Comparison of ENCODE assay signal across 23 mouse cellular contexts in genomic region chr7:25049295-25049930, GRCm38 (mm10). TPM values are rescaled to one million over a fixed set of nuclear protein-coding genes. Genes with fewer than 3 reads are reported as not detected.
A peak's percentile ranks its signal among the peaks of the same experiment; 100 is the strongest.
DNase-seq lines count a peak whose midpoint lies in the region; ATAC-seq and TF ChIP-seq lines count a peak whose summit lies in the region.
"Had no signal": no experiment of that assay in that cellular context is flagged by ENCODE, and none has a peak within 500 bp of the region (broad histone marks: within the 10 kb centered on the region; RNA-seq: fewer than 3 reads in every experiment).

No protein-coding gene starts in this region.

- ATAC-seq in forebrain, embryonic 16.5 days: peak; percentile 19; the same call in 1 of the 2 replicates
- ATAC-seq in forebrain, embryonic 11.5 days (replicated peaks; ENCODE audit: low FRiP score): no peak
- ATAC-seq in kidney, embryonic 16.5 days (ENCODE audit: low FRiP score, low TSS enrichment): 0 out of 2 replicates have a peak, but pooled peaks have one; percentile 49
- ATAC-seq: hindbrain, embryonic 16.5 days; intestine, embryonic 16.5 days; liver, postnatal 0 days; midbrain, embryonic 13.5 days had no signal

- DNase-seq in forebrain, embryonic 11.5 days (ENCODE audit: low spot score): no peak
- DNase-seq in kidney, adult 8-10 months: no peak
- peak; percentile 64 to 72 for DNase-seq in left cerebral cortex, postnatal 25 days (ENCODE audit: low spot score in 2 of 2)
- DNase-seq in left cerebral cortex, postnatal 10 days (ENCODE audit: extremely low spot score in 1 of 2, low spot score in 2 of 2): no peak
- DNase-seq: adrenal gland, postnatal 25 days; cerebellum, adult 18-20 months; cerebellum, postnatal 25 days; gastrocnemius, adult 2 months; kidney, postnatal 10 days; liver, postnatal 0 days; lung, postnatal 14 days; spleen, adult 18-20 months; thymus, postnatal 25 days had no signal

- intact Hi-C loops in left cerebral cortex, postnatal 25 days (cut with DNase I): loop anchor here (2.0 kb wide), 1 partner anchor 23 kb away; the partner anchor contains the start of genes Grik5 and Zfp574
- intact Hi-C loops in left cerebral cortex, postnatal 10 days (cut with DNase I): no loop called here

- TF ChIP-seq POLR2A in olfactory bulb, adult 2 months (IDR thresholded peaks at IDR 0.05; ENCODE audit: insufficient read depth, low read depth, low read length): no peak

- TF ChIP-seq CTCF in olfactory bulb, adult 2 months (IDR thresholded peaks at IDR 0.05; ENCODE audit: insufficient read depth, low read depth, low read length): no peak

- H3K36me3 ChIP-seq in forebrain, embryonic 16.5 days (ENCODE audit: control insufficient read depth, insufficient read depth): peaks cover 21% of the 10 kb centered on the region; the same call in 1 of the 2 replicates
- peaks cover 4% of the 10 kb centered on the region for H3K36me3 ChIP-seq in forebrain, embryonic 11.5 days (ENCODE audit: control insufficient read depth, insufficient read depth, low read length)
- peaks cover 25% of the 10 kb centered on the region for H3K36me3 ChIP-seq in kidney, embryonic 16.5 days (ENCODE audit: insufficient read depth, low read length)

- H3K9me3 ChIP-seq in forebrain, embryonic 16.5 days (ENCODE audit: control insufficient read depth, low read length): no peaks in the 10 kb centered on the region
- H3K9me3 ChIP-seq in forebrain, embryonic 11.5 days (ENCODE audit: control insufficient read depth, low read length): no peaks in the 10 kb centered on the region
- no peaks in the 10 kb centered on the region for H3K9me3 ChIP-seq in kidney, embryonic 16.5 days (ENCODE audit: low read length)
- H3K9me3 ChIP-seq: embryonic facial prominence, embryonic 15.5 days; heart, embryonic 15.5 days; limb, embryonic 10.5 days; midbrain, embryonic 13.5 days had no signal

- H3K27ac ChIP-seq in forebrain, embryonic 16.5 days (ENCODE audit: low read length): 0 out of 2 replicates have a peak overlapping the region, but pooled peaks have one; percentile 16
- H3K27ac ChIP-seq in forebrain, embryonic 11.5 days (ENCODE audit: low read depth, low read length): no peak overlapping the region
- no peak overlapping the region for H3K27ac ChIP-seq in kidney, embryonic 16.5 days (ENCODE audit: low read length)
- peak overlapping the region; percentile 82 for H3K27ac ChIP-seq in olfactory bulb, adult 2 months (ENCODE audit: insufficient read depth, low read depth, low read length)
- H3K27ac ChIP-seq: embryonic facial prominence, embryonic 15.5 days; gastrocnemius, adult 2 months; heart, embryonic 15.5 days; limb, embryonic 10.5 days; midbrain, embryonic 13.5 days had no signal

- peaks cover 7% of the 10 kb centered on the region; the same call in 1 of the 2 replicates for H3K4me1 ChIP-seq in forebrain, embryonic 16.5 days (replicated peaks; ENCODE audit: control insufficient read depth, insufficient read depth, low read length)
- H3K4me1 ChIP-seq in forebrain, embryonic 11.5 days (replicated peaks; ENCODE audit: control insufficient read depth, insufficient read depth, low read length): no peaks in the 10 kb centered on the region
- no peaks in the 10 kb centered on the region for H3K4me1 ChIP-seq in kidney, embryonic 16.5 days (ENCODE audit: insufficient read depth, low read length)
- peaks cover 39% of the 10 kb centered on the region for H3K4me1 ChIP-seq in olfactory bulb, adult 2 months (ENCODE audit: control insufficient read depth, insufficient read depth, low read length)
- H3K4me1 ChIP-seq: embryonic facial prominence, embryonic 15.5 days; limb, embryonic 10.5 days; midbrain, embryonic 13.5 days had no signal

- no peak overlapping the region for H3K4me2 ChIP-seq in forebrain, embryonic 16.5 days (ENCODE audit: low read length)
- H3K4me2 ChIP-seq in forebrain, embryonic 11.5 days (ENCODE audit: low read depth, low read length, severe bottlenecking): no peak overlapping the region
- no peak overlapping the region for H3K4me2 ChIP-seq in kidney, embryonic 16.5 days (replicated peaks; ENCODE audit: low read depth, low read length)
- H3K4me2 ChIP-seq: embryonic facial prominence, embryonic 15.5 days; heart, embryonic 15.5 days; midbrain, embryonic 13.5 days had no signal

- WGBS in forebrain, embryonic 16.5 days: 79% methylated on average over 16 of the region's 16 CpGs
- 90% methylated on average over 16 of the region's 16 CpGs for WGBS in forebrain, embryonic 11.5 days
- 59% methylated on average over 16 of the region's 16 CpGs for WGBS in kidney, embryonic 16.5 days
- WGBS in olfactory bulb, adult 2 months: 39% methylated on average over 16 of the region's 16 CpGs

- H3K4me3 ChIP-seq in forebrain, embryonic 16.5 days (replicated peaks; ENCODE audit: low read length): no peak overlapping the region
- H3K4me3 ChIP-seq in forebrain, embryonic 11.5 days (ENCODE audit: low read depth, low read length): no peak overlapping the region
- no peak overlapping the region for H3K4me3 ChIP-seq in kidney, embryonic 16.5 days (ENCODE audit: low read length)
- no peak overlapping the region for H3K4me3 ChIP-seq in olfactory bulb, adult 2 months (ENCODE audit: insufficient read depth, low read depth, low read length)
- H3K4me3 ChIP-seq: embryonic facial prominence, embryonic 15.5 days; gastrocnemius, adult 2 months; heart, embryonic 15.5 days; limb, embryonic 10.5 days; midbrain, embryonic 13.5 days; myocyte had no signal

- no peaks in the 10 kb centered on the region for H3K27me3 ChIP-seq in forebrain, embryonic 16.5 days (replicated peaks; ENCODE audit: control insufficient read depth, insufficient read depth, low read length)
- no peaks in the 10 kb centered on the region for H3K27me3 ChIP-seq in forebrain, embryonic 11.5 days (ENCODE audit: control insufficient read depth, insufficient read depth, low read length)
- no peaks in the 10 kb centered on the region for H3K27me3 ChIP-seq in kidney, embryonic 16.5 days (ENCODE audit: insufficient read depth, low read length)
- H3K27me3 ChIP-seq: embryonic facial prominence, embryonic 15.5 days; heart, embryonic 15.5 days; midbrain, embryonic 13.5 days had no signal

- H3K9ac ChIP-seq in forebrain, embryonic 16.5 days (replicated peaks; ENCODE audit: low read depth, low read length): no peak overlapping the region
- no peak overlapping the region for H3K9ac ChIP-seq in forebrain, embryonic 11.5 days (ENCODE audit: low read length)
- no peak overlapping the region; the same call in 1 of the 2 replicates for H3K9ac ChIP-seq in kidney, embryonic 16.5 days (replicated peaks; ENCODE audit: low read length)
- H3K9ac ChIP-seq: embryonic facial prominence, embryonic 15.5 days; heart, embryonic 15.5 days; liver, postnatal 0 days; midbrain, embryonic 13.5 days had no signal

RNA-seq across cellular contexts. Expression of gene Grik5, which starts 22.7 kb away (rescaled TPM):
- polyA plus RNA-seq in forebrain, embryonic 16.5 days (2015; fragmentation: Nextera tagmentation; extraction: Ambion mirVana): 10.4 and 16.9 TPM in 2 replicates
- polyA plus RNA-seq in forebrain, embryonic 11.5 days (2014; fragmentation: Nextera tagmentation; extraction: Ambion mirVana): 13.6 and 14.0 TPM in 2 replicates
- 5.1 and 6.3 TPM in 2 replicates for polyA plus RNA-seq in kidney, embryonic 16.5 days (2015; fragmentation: Nextera tagmentation; extraction: Ambion mirVana)
- 100 to 1,000 TPM; 215 to 242 TPM for total RNA-seq in left cerebral cortex, postnatal 25 days (2021)
- total RNA-seq in left cerebral cortex, postnatal 10 days (2021): 100 to 1,000 TPM; 226 to 237 TPM
- not detected in 2 replicates for polyA plus RNA-seq in olfactory bulb, adult 2 months (2012; ENCODE audit: insufficient read depth, insufficient read length, low replicate concordance, missing spikeins)

RNA-seq across cellular contexts. Expression of gene Zfp574, which starts 23.0 kb away (rescaled TPM):
- polyA plus RNA-seq in forebrain, embryonic 16.5 days (2015; fragmentation: Nextera tagmentation; extraction: Ambion mirVana): 36.6 and 38.4 TPM in 2 replicates
- 34.3 and 38.3 TPM in 2 replicates for polyA plus RNA-seq in forebrain, embryonic 11.5 days (2014; fragmentation: Nextera tagmentation; extraction: Ambion mirVana)
- 37.7 and 44.1 TPM in 2 replicates for polyA plus RNA-seq in kidney, embryonic 16.5 days (2015; fragmentation: Nextera tagmentation; extraction: Ambion mirVana)
- 10 to 100 TPM; 31.4 to 37.0 TPM for total RNA-seq in left cerebral cortex, postnatal 25 days (2021)
- total RNA-seq in left cerebral cortex, postnatal 10 days (2021): 10 to 100 TPM; 26.0 to 27.1 TPM
- not detected in 2 replicates for polyA plus RNA-seq in olfactory bulb, adult 2 months (2012; ENCODE audit: insufficient read depth, insufficient read length, low replicate concordance, missing spikeins)

RNA-seq across cellular contexts. Expression of gene Atp1a3, which starts 43.7 kb away (rescaled TPM):
- 227 and 278 TPM in 2 replicates for polyA plus RNA-seq in forebrain, embryonic 16.5 days (2015; fragmentation: Nextera tagmentation; extraction: Ambion mirVana)
- 36.3 and 40.2 TPM in 2 replicates for polyA plus RNA-seq in forebrain, embryonic 11.5 days (2014; fragmentation: Nextera tagmentation; extraction: Ambion mirVana)
- polyA plus RNA-seq in kidney, embryonic 16.5 days (2015; fragmentation: Nextera tagmentation; extraction: Ambion mirVana): 0.66 and 1.5 TPM in 2 replicates
- 1,000 to 10,000 TPM; 1,972 to 2,046 TPM for total RNA-seq in left cerebral cortex, postnatal 25 days (2021)
- 1,000 to 10,000 TPM; 2,078 to 2,206 TPM for total RNA-seq in left cerebral cortex, postnatal 10 days (2021)
- 361 and 745 TPM in 2 replicates for polyA plus RNA-seq in olfactory bulb, adult 2 months (2012; ENCODE audit: insufficient read depth, insufficient read length, low replicate concordance, missing spikeins)
- total RNA-seq: gastrocnemius, adult 2 months had no signal

Comparison
In these comparisons a context has a peak if more than half of its experiments do, and no peak if none do; other contexts are left out.
1. H3K27ac ChIP-seq: peak in forebrain, embryonic 16.5 days (single experiment) and olfactory bulb, adult 2 months (single experiment); none in forebrain, embryonic 11.5 days (single experiment) and kidney, embryonic 16.5 days (single experiment).
2. DNase-seq: peak in left cerebral cortex, postnatal 25 days (2 of 2); none in forebrain, embryonic 11.5 days (single experiment), kidney, adult 8-10 months (0 of 2) and left cerebral cortex, postnatal 10 days (0 of 2).
3. RNA of gene Zfp574, which starts 23.0 kb away (polyA plus RNA-seq): 34.3 to 38.3 TPM in forebrain, embryonic 11.5 days, 37.7 to 44.1 TPM in kidney, embryonic 16.5 days and 36.6 to 38.4 TPM in forebrain, embryonic 16.5 days; not detected in olfactory bulb, adult 2 months; every median in the first group is over 10 times any median in the second.
4. RNA of gene Atp1a3, which starts 43.7 kb away (polyA plus RNA-seq): 361 to 745 TPM in olfactory bulb, adult 2 months, 227 to 278 TPM in forebrain, embryonic 16.5 days and 36.3 to 40.2 TPM in forebrain, embryonic 11.5 days; 0.66 to 1.5 TPM in kidney, embryonic 16.5 days; every median in the first group is over 10 times any median in the second.